Mouse (Mus musculus): Measurements from ENCODE around the gene AF366264.
A peak's percentile ranks its signal among the peaks of the same experiment; 100 is the strongest.
"Not testable (repeated sequence)": the region's sequence is repeated elsewhere in the genome, so short reads cannot be mapped to it uniquely, and the experiment has no call there.

AF366264 gene

GRCm38 (mm10) chr8:13838289-13838688, at the start of gene AF366264:
AF366264 (minus strand) TSS chr8:13838389.
- DNase-seq (ENCODE audit: low read depth in 2 of 2, low spot score in 2 of 2) = not testable (repeated sequence)

GRCm38 (mm10) chr8:13843286-13843685, 5.1 kb upstream of the AF366264 start:
- DNase-seq (ENCODE audit: low read depth in 2 of 2, low spot score in 2 of 2) = not testable (repeated sequence)

- no peak for DNase-seq (ENCODE audit: low read depth in 2 of 2, low spot score in 2 of 2)
These were observed 9.5 kb downstream of the AF366264 start for GRCm38 (mm10) chr8:13828598-13829172.

- no peak for DNase-seq (ENCODE audit: low read depth in 2 of 2, low spot score in 2 of 2)
These were observed 38.6 kb downstream of the AF366264 start for GRCm38 (mm10) chr8:13799566-13799965.

GRCm38 (mm10) chr8:13797676-13798075, 40.5 kb downstream of the AF366264 start:
- DNase-seq (ENCODE audit: low read depth in 2 of 2, low spot score in 2 of 2) = no peak

- DNase-seq (ENCODE audit: low read depth in 2 of 2, low spot score in 2 of 2) = no peak
These were observed 44.5 kb downstream of the AF366264 start for GRCm38 (mm10) chr8:13793746-13794101.

- no peak for DNase-seq (ENCODE audit: low read depth in 2 of 2, low spot score in 2 of 2)
These were observed 45.0 kb downstream of the AF366264 start for GRCm38 (mm10) chr8:13793097-13793745.

GRCm38 (mm10) chr8:13789606-13790005, 48.6 kb downstream of the AF366264 start:
- no peak for DNase-seq (ENCODE audit: low read depth in 2 of 2, low spot score in 2 of 2)

- DNase-seq (ENCODE audit: low read depth in 2 of 2, low spot score in 2 of 2) = peak; percentile 94 to 96
These were observed 52.4 kb downstream of the AF366264 start for GRCm38 (mm10) chr8:13785764-13786299.

GRCm38 (mm10) chr8:13785250-13785763, 52.9 kb downstream of the AF366264 start, which contains the start of gene Upf3a:
Upf3a (plus strand) TSS chr8:13785615.
- DNase-seq (ENCODE audit: low read depth in 2 of 2, low spot score in 2 of 2) = peak; percentile 89 to 90

Data from CD8-positive naive resting alpha-beta T cell, adult 2 months (primary cell).